Mouse (Mus musculus): Measurements from ENCODE around the gene Gdf15.
"Not testable (repeated sequence)": the region's sequence is repeated elsewhere in the genome, so short reads cannot be mapped to it uniquely, and the experiment has no call there.

The Gdf15 gene

GRCm38 (mm10) chr8:70587955-70588354, 44.3 kb downstream of the Gdf15 start:
- not testable (repeated sequence) for DNase-seq (ENCODE audit: low spot score in 2 of 2)

DNA sequence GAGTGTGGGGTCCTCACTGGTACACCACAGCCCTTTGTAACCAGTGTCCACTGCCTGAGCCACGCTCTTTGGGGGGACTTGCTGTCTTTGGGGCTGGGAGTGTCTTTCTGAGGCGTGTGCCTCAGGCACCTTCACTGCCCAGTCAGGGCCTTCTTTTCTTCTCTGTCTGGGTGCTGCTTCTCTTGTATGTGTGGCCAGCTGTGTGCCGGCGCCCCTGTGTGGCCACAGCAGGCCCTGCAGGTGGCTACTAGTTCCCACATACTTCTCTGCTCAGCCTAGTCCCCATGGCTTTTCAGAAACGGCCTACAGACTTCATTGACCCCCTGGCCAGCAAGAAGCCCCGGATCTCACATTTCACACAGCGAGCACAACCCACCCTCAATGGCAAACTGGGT, 47.0 kb downstream of the Gdf15 start:
- peak in 1 of 2 experiments; percentile 45 for DNase-seq (ENCODE audit: low spot score in 2 of 2)

GRCm38 (mm10) chr8:70584606-70585257, 47.5 kb downstream of the Gdf15 start:
- DNase-seq (ENCODE audit: low spot score in 2 of 2), result no peak

DNA sequence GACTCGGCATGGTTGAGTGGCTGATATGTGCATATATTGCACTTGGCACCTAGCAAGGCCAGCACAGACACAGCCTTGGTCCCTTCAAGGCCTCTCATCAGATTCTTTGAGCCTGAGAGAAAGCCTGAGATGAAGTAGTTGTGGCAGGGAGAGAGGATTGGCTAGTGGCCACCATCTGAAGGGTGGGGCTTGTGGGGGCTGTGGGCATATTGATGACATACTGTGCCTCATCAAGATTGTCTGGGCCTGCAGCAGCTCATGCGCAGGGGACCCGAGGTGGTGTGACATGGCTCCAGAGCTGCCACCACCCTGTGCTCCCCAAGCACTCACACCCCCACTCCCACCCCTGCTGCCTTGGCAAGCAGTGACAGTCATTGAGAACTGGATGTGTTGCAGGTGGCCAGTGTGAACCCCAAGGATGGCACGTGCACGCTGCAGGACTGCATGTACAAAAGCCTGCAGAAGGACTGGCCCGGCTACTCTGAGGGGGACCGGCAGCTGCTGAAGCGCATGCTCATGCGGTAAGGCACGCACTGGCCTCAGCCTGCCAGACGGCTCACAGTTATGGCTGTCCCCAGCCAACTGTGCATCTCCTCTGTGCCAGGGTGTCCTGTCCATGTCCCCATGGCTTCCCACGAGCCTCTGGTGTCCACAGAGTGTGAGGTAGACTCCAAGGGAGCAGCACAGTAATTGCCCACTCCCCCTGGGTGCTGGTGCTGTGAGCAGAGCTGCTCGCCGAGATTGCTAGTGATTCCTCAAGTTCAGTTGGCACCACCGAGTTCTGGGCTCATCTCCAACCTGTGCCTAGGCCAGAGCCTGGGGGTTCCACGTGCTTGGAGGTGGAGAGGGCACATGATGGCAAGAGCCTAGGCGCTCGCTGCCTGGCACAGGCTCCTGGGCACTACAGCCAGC, 48.5 kb downstream of the Gdf15 start:
- no peak for DNase-seq (ENCODE audit: low spot score in 2 of 2)

Measured in frontal cortex, postnatal 14 days (tissue).